Mouse (Mus musculus): ENCODE measurements around the gene Ppp2r5a. TPM values are rescaled to one million over a fixed set of nuclear protein-coding genes. Genes with fewer than 3 reads are reported as not detected.

Gene Ppp2r5a
- 136 TPM for polyA plus RNA-seq (2014; fragmentation: Illumina TruSeq; extraction: RNeasy Lipid Tissue Mini Kit (QIAGEN cat#74804); ENCODE audit: low read depth, low replicate concordance)

DNA sequence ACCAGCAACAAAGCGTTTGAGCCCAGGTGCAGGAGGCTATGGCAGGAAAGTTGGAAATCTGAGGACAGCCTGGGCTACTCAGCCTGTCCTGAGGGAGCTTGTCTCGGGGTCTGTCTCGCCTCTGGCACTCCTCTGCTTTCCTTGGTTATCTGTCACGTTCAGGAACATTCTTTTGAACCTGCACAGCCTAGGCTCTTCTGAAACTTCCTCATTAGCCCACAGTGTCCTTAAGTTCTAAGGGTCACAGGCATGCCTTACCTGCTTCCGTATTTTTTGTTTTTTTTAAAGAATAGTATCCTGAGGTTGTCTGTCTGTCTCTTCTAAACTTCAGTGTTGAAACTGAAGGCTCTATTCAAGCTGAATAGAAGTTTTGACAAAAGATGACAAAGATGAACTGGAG, at the start of gene Ppp2r5a:
Gene Ppp2r5a, minus strand, starts transcription at position 199 of the 400 bp plus-strand sequence.

DNA sequence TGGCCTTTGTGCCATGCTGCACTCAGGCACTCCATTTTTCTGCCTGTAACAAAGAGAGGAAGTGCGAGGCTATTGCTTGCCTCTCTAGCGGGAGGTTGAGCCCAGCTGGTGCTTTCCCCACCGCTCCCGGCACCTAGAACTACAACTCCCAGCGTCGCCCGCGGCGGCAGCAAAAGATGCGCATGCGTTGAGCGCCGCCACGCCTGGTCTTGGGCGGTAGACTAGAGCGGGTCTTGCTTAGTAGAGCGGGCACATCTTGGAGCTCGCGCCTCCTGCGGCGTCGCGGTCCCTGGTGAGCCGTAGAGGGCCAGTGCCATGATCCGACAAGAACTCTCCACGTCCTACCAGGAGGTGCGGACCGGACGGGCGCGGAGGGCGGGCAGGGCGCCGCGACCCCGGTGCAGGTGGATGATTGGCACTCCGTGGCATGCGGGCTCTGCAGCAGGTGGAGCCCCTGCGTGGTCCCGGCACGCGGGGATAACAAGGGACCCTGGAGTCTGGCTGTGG, 77.3 kb downstream of the Ppp2r5a start, which contains the start of gene Tmem206:
Gene Tmem206, plus strand, starts transcription at position 187 of the 507 bp plus-strand sequence.

DNA sequence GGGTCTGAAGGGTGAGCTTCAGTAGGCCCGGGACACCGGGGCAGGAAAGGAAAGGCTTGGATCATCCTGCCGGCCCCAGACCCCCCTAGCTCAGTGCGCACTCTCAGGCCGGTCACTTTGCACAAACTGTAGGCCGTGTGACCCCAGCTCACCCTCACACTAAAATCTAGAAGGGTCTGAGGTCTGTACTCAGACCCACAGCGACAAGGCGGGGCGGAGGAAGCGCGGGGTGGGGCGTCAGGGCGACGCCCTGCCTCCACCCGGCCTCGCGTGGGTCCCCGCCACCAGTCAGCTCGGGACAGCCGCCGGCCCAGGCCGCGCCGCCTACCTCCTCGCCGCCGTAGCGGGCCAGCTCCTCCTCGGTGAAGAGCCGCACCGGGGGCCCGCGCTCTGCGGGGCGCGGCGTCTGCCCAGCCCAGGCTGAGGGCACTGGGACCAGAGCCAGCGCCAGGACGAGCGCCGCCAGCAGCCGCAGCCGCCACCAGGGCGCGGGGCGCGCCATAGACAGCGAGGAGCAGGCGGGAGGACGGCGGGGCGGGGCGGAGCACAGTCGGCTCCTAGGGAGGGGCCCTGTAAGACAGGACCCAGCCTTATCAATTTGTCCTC, 85.4 kb downstream of the Ppp2r5a start, which contains the start of gene Nenf:
Gene Nenf, minus strand, starts transcription at position 604 of the 606 bp plus-strand sequence.

Other genes with a start within 250 kb of the Ppp2r5a start
- gene Fam71a, start 238.5 kb downstream of the Ppp2r5a start, polyA plus RNA-seq (2014; fragmentation: Illumina TruSeq; extraction: RNeasy Lipid Tissue Mini Kit (QIAGEN cat#74804); ENCODE audit: low read depth, low replicate concordance): 1.2 TPM
- gene Atf3, start 185.2 kb downstream of the Ppp2r5a start, polyA plus RNA-seq (2014; fragmentation: Illumina TruSeq; extraction: RNeasy Lipid Tissue Mini Kit (QIAGEN cat#74804); ENCODE audit: low read depth, low replicate concordance): 6.7 TPM
- 94.6 TPM for gene Nenf, start 85.1 kb downstream of the Ppp2r5a start, polyA plus RNA-seq (2014; fragmentation: Illumina TruSeq; extraction: RNeasy Lipid Tissue Mini Kit (QIAGEN cat#74804); ENCODE audit: low read depth, low replicate concordance)
- 7.1 TPM for gene Tmem206, start 77.4 kb downstream of the Ppp2r5a start, polyA plus RNA-seq (2014; fragmentation: Illumina TruSeq; extraction: RNeasy Lipid Tissue Mini Kit (QIAGEN cat#74804); ENCODE audit: low read depth, low replicate concordance)
- 2.1 TPM for gene Dtl, start 172.3 kb upstream of the Ppp2r5a start, polyA plus RNA-seq (2014; fragmentation: Illumina TruSeq; extraction: RNeasy Lipid Tissue Mini Kit (QIAGEN cat#74804); ENCODE audit: low read depth, low replicate concordance)
- 17.0 TPM for gene Ints7, start 172.4 kb upstream of the Ppp2r5a start, polyA plus RNA-seq (2014; fragmentation: Illumina TruSeq; extraction: RNeasy Lipid Tissue Mini Kit (QIAGEN cat#74804); ENCODE audit: low read depth, low replicate concordance)

Measured in adipose tissue, adult 10 weeks (tissue).